Mouse (Mus musculus) c-Kit-positive CD71-positive TER-119-negative erythroid progenitor cells, embryonic 14.5 days (primary cell): Measurements from ENCODE around the gene Fgf9.

ENCODE experiments used
- DNase-seq: peaks from one replicate; pipeline ENCODE4 v3.0.0-alpha.2; 2013; ENCODE audit warnings: low read depth

The Fgf9 gene

DNA sequence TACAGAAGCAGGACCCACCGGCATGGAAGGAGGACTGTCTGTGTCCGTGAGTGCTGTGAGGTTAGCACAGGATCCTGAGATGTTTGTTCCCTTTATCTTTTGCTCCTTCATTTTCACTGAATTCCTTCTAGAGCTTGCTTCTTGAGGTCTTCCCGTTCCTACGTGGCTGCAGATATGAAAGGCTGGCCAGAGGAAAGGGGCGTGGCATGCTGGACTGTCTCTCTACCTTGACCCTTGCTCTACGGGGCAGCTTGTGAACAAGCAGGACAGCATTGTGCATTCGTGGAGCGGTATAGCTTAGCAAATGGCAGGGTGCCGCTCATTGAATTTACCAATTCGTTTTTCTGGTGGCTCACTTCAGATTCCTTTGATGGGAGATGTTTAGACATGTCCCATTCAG lies 21.0 kb downstream of the Fgf9 start:
- no peak for DNase-seq

- DNase-seq: no peak
These were observed 29.3 kb downstream of the Fgf9 start for GRCm38 (mm10) chr14:58099599-58099998.

DNA sequence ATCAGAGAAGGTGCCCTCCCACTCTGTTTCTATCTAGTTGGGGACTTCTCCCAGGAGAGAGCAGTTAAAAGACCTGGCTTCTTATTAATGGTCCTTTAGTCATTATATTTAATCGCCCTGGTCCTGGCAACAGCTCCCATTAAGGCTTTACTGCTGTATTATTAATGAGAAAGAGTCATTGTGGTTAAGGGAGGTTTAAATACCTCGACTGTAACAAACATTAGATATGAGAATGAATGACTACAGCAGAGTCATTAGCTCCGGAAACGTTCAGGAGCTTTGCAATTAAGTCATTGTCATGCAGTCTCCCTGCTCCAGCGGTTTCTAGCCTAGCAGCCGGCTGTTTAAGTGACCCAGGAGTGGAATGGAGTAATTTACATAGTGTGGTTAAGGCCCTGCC lies 31.0 kb downstream of the Fgf9 start:
- DNase-seq: no peak

DNA sequence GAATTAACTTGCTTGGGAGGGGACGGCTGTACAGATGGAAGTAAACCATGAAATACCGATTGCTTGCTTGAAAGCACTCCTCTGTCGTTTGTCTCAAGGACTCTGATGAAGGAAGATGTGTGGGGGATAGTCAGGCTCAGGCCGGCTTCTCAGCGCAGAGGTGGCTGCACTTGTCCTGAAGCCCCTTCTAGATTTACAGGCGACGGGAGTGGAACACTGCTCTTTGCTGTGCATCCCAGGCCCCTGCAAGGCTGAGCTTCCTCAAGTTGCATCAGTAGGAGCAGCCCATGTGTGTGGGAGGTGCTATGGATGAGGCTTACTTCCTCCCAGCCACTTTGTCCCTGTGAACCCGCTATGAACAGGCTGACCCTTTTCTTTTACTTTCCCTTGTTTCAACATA lies 33.9 kb downstream of the Fgf9 start:
- no peak for DNase-seq

- DNase-seq: no peak
These were observed 35.2 kb downstream of the Fgf9 start for GRCm38 (mm10) chr14:58105596-58105995.

DNA sequence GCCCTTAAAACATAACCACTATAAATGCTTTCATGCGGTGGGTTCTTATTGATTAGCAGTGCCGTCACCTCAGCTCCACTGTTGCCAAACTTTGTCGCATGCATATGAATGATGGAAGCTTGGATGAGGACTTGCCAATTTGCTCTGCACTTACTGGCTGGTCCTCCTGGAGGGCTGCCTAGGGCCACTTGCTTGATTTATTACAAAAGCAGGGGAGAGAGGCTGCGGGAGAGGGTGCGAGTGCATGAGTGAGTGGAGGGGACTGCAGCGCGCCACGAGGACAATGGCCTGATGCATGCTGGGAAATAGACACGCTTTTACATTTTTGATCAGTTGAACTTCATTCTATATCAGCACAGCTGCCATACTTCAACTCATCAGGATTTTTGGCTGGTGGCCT lies 39.3 kb downstream of the Fgf9 start:
- DNase-seq: no peak

DNA sequence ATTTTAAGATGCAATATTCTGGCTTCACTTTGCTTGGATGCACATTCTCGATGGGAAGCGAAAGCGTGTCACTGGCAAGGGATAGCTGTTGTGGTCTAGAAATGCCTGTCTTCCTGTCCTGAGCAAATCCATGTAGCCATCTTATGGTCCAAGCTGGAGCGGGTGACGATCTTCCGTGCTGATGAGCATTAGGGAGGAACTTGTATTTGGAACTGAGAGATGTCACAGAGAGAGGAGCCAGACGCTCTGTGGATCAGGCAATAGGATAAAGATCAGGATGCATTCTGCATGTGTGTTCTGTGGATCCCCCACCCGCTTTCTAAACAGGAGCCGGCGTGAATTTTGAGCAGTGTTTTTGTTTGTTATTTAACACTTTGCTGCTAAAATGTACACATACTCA lies 41.2 kb downstream of the Fgf9 start:
- DNase-seq: no peak

GRCm38 (mm10) chr14:58112341-58112740 lies 42.0 kb downstream of the Fgf9 start:
- DNase-seq: no peak

GRCm38 (mm10) chr14:58113180-58113579 lies 42.8 kb downstream of the Fgf9 start:
- no peak for DNase-seq

GRCm38 (mm10) chr14:58114146-58114545 lies 43.8 kb downstream of the Fgf9 start:
- no peak for DNase-seq

DNA sequence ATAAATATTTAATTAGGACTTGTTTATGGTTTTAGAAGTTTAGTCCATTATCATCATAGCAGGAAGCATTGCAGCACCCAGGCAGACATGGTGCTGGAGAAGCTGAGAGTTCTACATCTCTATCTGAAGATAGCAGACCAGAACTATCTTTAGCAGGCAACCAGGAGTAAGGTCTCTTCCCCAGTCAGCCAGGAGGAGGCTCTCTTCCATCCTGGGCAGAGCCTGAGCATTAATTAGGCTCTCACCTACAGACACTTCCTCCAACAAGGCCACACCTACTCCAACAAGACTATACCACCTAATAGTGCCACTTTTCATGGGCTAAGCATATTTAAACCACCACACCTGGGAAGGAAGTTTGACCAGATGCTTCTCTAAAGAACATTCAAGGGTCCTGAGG lies 54.3 kb downstream of the Fgf9 start:
- no peak for DNase-seq

DNA sequence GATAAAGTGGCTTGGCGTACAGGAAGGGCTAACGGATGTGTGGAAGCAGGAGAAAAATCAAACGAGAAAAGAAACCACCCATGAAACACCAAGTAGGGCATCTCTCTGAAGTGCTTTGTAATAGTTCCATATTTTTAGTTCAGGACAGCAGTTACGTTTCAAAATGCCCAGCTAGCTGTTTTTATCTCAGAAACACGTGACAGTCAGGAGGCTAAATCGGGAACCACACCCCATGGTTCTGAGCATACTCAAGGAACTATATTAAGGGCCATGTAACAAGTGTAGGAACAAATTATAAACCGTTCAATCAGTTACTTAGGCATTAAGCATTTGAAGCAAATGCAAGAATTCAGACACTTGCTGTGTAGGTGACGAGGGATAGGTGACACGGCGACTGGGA lies 56.2 kb downstream of the Fgf9 start:
- no peak for DNase-seq

DNA sequence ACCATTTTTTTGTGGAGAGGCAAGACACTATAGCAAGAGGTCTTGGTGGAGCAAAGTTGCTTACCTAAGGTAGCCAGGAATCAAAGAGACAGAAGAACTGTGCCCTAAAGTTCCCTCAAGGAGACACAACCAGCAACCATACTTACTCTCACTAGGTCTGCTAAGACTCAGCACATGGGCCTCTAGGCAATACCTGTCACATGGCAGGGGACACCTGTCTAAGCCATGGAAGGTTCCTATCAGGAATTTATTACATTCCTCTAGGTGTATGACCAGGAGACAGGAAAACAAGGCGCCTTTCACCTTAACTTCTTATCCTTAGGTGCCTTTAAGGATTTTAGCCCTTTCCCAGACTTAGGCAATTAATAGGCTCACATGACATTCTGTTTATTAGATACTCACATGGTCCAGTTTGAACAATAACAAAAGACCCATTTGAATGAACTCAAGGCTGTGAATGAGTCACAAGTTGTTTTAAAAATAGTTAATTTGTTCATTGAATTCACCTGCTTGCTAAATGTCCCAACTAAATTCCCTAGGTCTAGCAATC lies 69.2 kb downstream of the Fgf9 start:
- no peak for DNase-seq

GRCm38 (mm10) chr14:58149637-58150470 lies 79.5 kb downstream of the Fgf9 start:
- no peak for DNase-seq

DNA sequence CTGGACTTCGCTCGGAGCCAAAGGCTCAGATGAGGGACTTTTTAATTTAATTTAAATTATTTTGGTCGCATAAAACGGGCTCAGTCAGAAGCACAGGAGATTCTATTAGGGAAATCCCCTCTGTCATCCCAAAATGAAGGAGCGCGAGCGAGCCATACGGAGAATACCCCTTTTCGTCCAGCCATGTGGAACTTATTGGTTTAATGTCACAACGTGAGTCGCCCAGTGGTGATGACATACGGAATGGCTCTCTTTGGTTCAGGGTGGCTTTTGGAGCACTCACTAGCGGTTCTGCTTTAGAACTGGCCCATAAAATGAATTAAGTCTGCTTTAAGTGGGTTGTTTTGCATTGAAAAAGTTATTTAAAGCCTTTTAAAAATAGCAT lies 80.1 kb downstream of the Fgf9 start:
- DNase-seq: no peak

- no peak for DNase-seq
These were observed 81.8 kb downstream of the Fgf9 start for GRCm38 (mm10) chr14:58152110-58152509.

- no peak for DNase-seq
These were observed 83.4 kb downstream of the Fgf9 start for GRCm38 (mm10) chr14:58153470-58154416.

DNA sequence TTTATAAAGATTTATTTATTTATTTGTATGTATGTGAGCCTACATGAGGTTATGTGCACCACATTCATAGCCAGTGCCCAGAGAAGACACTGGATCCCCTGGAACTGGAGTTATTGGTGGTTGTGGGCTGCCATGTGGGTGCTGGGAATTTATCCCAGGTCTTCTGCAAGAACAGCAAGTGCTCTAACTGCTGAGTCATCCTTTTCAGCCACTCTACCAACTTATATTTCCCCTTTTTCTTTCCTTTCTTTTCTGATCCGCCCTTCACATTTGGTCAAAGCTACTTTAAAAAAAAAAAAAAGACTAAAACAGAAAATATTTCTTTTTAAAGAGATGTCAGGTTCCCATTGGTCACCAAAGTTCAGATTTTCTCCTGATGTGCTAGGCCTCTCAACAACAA lies 90.3 kb downstream of the Fgf9 start:
- no peak for DNase-seq
